Mouse (Mus musculus) forebrain, postnatal 0 days (tissue): ENCODE data around the gene Glis2. TPM values are rescaled to one million over a fixed set of nuclear protein-coding genes. Genes with fewer than 3 reads are reported as not detected.
A peak's percentile ranks its signal among the peaks of the same experiment; 100 is the strongest.

Source experiments
- ATAC-seq: fragments of 200-750 bp; cut with Nextera tagmentation; 2 replicates; pipeline ENCODE4 v1.8.0; 2017; ENCODE audit warnings: mild to moderate bottlenecking, moderate library complexity
- DNase-seq: peaks from one replicate; pipeline ENCODE4 v3.0.0-alpha.2; 2015
- H3K27ac ChIP-seq: fragments of 300-500 bp; sonication (generic); 2 replicates; pipeline ENCODE4 v1.5.1; 2014; ENCODE audit warnings: low read depth, mild to moderate bottlenecking, antibody characterized with exemption, low read length, moderate library complexity, mixed read lengths
- H3K27me3 ChIP-seq: fragments of 300-500 bp; sonication (generic); 2 replicates; pipeline ENCODE4 v1.6.1; 2014; ENCODE audit warnings: mild to moderate bottlenecking, low read length, mixed read lengths; ENCODE audit not compliant: insufficient read depth
- H3K36me3 ChIP-seq: fragments of 300-500 bp; sonication (generic); 2 replicates; pipeline ENCODE4 v1.6.1; 2014; ENCODE audit warnings: mild to moderate bottlenecking, moderate library complexity; ENCODE audit not compliant: insufficient read depth
- H3K4me1 ChIP-seq: fragments of 300-500 bp; sonication (generic); 2 replicates; pipeline ENCODE4 v1.6.1; 2014; ENCODE audit warnings: antibody characterized with exemption; ENCODE audit not compliant: insufficient read depth
- H3K4me2 ChIP-seq: fragments of 300-500 bp; sonication (generic); 2 replicates; pipeline ENCODE4 v1.6.1; 2014; ENCODE audit warnings: low read depth, mild to moderate bottlenecking, moderate library complexity
- H3K4me3 ChIP-seq: fragments of 300-500 bp; sonication (generic); 2 replicates; pipeline ENCODE4 v1.5.1; 2014; ENCODE audit warnings: low read depth, low read length, mixed read lengths
- H3K9ac ChIP-seq: fragments of 300-500 bp; sonication (generic); 2 replicates; pipeline ENCODE4 v1.6.1; 2014; ENCODE audit warnings: mild to moderate bottlenecking
- H3K9me3 ChIP-seq: fragments of 300-500 bp; sonication (generic); 2 replicates; pipeline ENCODE4 v1.6.1; 2016; ENCODE audit warnings: low read length
- CTCF ChIP-seq: sonication (generic); IDR thresholded peaks from 2 replicates; pipeline ENCODE4 v1.5.1; 2016; ENCODE audit warnings: antibody characterized with exemption, control low read depth, low read depth
- WGBS: fragments of 180-500 bp; shearing (Covaris S2); extraction: QIAGEN DNeasy Blood & Tissue Kit; methylation state at CpG from one replicate; pipeline ENCODE4 v1.1.7; 2014; 5-methylcytosine and 5-hydroxymethylcytosine counted together
- polyA plus RNA-seq: library from polyadenylated mRNA; unstranded; fragments of >200 nt; fragmentation: Nextera tagmentation; extraction: Ambion mirVana; gene quantifications from 2 replicates; pipeline ENCODE4 v1.2.1, GENCODE M21; 2015
- total RNA-seq: library from RNA; depleted of rRNA; stranded (reverse); fragments of >200 nt; gene quantifications from 2 replicates; pipeline ENCODE4 v1.2.3, GENCODE M21; 2014

The Glis2 gene
- total and polyA plus RNA-seq, 2 experiments from 2014 or later = 11.6 to 15.2 TPM

DNA sequence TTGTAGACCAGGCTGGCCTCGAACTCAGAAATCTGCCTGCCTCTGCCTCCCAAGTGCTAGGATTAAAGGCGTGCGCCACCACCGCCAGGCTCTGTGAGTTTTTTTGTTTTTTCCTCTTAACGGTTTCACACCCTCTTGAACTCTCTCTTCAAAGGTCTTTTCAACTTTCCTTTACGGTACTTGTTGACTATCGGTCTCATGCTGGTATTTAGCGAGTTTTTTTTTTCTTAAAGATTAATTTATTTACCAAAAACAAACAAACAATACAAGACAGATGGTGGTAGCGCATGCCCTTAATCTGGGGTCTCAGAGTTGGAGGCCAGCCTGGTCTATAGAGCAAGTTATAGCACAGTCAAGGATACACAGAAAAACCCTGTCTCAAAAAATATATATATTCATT, 4.3 kb upstream of the Glis2 start:
- Histone ChIP-seq H3K36me3 (no peaks in the 10 kb centered on the region), H3K27me3 (no peaks in the 10 kb centered on the region), H3K27ac (no peak overlapping the region), H3K4me1 (peaks cover 16% of the 10 kb centered on the region; the same call in 1 of the 2 replicates), H3K9me3 (no peaks in the 10 kb centered on the region), H3K4me2 (no peak overlapping the region), H3K4me3 (no peak overlapping the region), H3K9ac (no peak overlapping the region)
- DNase-seq = peak; percentile 24
- 94% methylated on average over 9 of the region's 9 CpGs for WGBS
- TF ChIP-seq CTCF = no peak
- no peak for ATAC-seq

DNA sequence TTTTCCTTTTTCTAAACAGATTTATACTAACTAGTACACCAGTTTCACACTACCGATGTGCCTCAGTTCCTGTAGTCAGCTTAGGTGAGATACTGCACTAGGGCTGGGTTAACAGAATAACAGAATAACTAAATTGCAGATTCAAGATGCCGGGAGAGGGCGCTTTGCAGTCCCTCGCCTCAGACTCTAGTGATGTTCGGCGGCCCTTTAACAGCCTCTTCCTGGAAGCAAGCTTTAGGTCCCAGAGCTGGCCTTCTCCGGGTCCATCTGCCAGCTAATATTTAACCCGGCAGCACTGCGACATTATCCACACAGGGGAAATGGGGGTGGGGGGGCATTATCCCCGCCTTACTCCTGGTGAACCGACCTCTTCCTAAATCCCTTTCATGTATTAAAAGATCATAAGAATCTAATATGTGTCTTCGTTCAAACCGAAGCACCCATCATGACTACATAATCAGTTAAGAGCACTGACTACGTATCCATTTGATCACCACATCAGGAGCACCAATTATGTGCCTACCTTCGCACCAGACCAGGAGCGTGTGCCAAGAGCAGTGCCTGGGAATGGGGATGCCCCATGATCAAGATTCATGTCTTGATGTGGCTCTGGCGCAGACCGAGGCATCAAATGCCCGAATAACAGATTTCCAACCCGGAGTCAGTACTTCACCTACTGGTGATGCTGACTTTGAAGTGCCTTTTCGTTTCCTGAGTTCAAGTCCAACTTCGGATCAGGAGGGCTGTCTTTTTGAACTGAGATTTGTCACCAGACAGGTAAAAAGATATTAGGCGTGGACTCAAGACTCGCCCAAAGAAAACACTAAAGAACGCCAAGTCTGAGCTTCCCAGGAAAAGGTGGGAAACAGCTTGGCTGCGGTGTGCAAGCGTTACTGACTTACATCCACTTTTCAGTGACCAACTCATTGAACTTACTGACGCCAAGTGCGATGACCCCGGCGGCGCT, 1.3 kb upstream of the Glis2 start:
- TF ChIP-seq CTCF = peak; percentile 67
- H3K4me3 ChIP-seq = peak overlapping the region; percentile 85
- WGBS = 12% methylated on average over 32 of the region's 32 CpGs
- peaks cover 30% of the 10 kb centered on the region for H3K4me1 ChIP-seq
- DNase-seq (peak; percentile 72), ATAC-seq (peak; percentile 28)
- H3K9ac ChIP-seq = peak overlapping the region; percentile 76
- no peaks in the 10 kb centered on the region for H3K9me3 ChIP-seq
- peak overlapping the region; percentile 90 for H3K27ac ChIP-seq
- H3K36me3 ChIP-seq = no peaks in the 10 kb centered on the region
- H3K4me2 ChIP-seq = peak overlapping the region; percentile 79
- no peaks in the 10 kb centered on the region for H3K27me3 ChIP-seq

DNA sequence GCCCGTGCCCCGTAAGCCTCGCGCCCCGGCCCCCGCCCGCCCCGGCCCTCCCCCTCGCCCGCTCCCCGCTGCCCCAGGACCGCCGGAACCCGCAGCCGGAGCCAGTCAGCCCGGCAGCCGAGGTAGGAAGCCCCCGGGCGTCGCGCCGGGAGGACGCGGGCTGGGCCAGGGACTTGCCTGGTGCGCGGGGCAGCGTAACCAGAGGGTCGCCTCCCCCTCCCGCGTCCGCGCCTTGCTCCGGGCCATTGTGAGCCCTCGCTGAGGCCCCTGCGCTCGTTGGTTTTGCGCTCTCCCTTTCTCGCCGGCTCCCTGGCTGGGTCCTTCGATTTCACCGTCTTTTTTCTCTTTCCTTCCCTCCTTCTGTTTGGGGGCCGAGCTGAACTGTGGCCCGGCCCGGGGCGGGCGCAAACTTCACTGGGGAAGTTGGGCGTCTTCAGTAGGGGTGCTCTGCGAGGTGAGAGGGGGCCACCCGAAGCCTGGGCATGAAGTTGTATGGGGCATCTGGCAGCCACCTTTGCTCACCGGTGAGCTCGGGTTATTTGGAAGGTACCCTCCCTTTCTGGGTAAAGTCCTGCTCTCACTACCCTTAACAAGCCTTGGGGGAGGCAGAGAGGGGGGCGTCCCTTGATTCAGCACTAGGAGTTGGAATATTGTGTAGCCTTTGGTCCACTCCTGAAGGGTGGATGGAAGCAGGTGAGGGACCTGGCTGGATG, 457 bp downstream of the Glis2 start:
- no peaks in the 10 kb centered on the region for H3K36me3 ChIP-seq
- H3K4me1 ChIP-seq = peaks cover 36% of the 10 kb centered on the region
- DNase-seq (peak; percentile 48), ATAC-seq (peak; percentile 57)
- WGBS = 2% methylated on average over 39 of the region's 52 CpGs
- no peaks in the 10 kb centered on the region for H3K27me3 ChIP-seq
- peak overlapping the region; percentile 79 for H3K4me2 ChIP-seq
- no peak for TF ChIP-seq CTCF
- H3K4me3 ChIP-seq = peak overlapping the region; percentile 85
- H3K9me3 ChIP-seq = no peaks in the 10 kb centered on the region
- peak overlapping the region; percentile 90 for H3K27ac ChIP-seq
- H3K9ac ChIP-seq = peak overlapping the region; percentile 76

DNA sequence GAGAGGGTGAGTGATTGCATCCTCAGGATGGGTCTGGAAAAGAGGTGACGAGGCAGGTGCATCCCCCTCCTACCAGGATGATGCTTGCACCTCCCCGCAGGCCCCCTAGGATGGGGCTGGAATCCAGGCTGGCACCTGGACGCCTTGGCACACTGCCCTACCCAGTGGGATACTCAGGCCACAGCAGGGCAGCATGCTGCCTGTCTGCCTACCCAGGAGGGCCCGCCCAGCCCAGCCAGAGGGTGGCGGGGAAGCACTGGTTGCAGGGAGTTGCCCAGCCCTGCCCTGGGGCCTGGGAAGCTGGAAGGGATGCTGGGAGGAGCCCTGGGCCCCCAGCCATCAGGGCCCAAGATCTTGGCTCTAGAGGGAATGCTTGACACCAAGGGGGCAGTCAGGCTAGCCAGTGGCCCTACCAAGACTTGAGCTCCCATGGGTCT, 1.0 kb downstream of the Glis2 start:
- Histone ChIP-seq H3K4me2 (peak overlapping the region; percentile 79), H3K27ac (peak overlapping the region; percentile 57), H3K4me3 (peak overlapping the region; percentile 85), H3K4me1 (peaks cover 36% of the 10 kb centered on the region), H3K9ac (peak overlapping the region; percentile 76), H3K27me3 (no peaks in the 10 kb centered on the region), H3K36me3 (no peaks in the 10 kb centered on the region), H3K9me3 (no peaks in the 10 kb centered on the region)
- no peak; the same call in 1 of the 2 replicates for ATAC-seq
- WGBS = 2% methylated on average over 5 of the region's 5 CpGs
- no peak for TF ChIP-seq CTCF
- no peak for DNase-seq

DNA sequence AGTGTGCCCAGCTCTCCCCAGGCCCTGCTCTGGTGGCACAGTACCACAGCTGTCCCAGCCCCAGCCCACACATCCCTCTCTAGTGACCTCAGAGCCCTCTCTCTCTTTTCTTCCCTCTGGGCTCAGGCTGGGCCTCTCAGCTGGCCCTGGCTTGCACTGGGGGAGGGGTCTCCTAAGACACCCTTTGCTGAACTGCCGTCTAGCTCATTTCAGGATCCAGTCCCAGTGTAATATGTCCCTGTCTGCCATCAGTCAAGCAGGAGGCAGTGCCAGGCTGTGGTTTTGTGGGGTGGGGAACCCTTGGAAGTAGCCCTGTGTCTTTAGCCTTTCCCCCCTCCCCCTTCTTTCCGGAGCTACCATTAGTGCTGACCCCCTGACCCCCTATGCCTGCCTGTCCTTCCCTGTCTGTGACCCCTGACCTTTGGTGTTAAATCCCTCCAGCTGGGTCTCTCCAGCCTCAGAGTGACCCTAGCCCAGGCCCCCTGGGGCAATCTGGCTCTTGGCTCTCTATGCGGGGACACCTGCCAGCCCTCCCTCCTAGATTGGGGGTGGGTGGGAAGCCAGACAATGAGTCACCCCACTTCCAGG, 1.7 kb downstream of the Glis2 start:
- Histone ChIP-seq H3K36me3 (no peaks in the 10 kb centered on the region), H3K4me1 (peaks cover 36% of the 10 kb centered on the region), H3K27me3 (no peaks in the 10 kb centered on the region), H3K4me3 (peak overlapping the region; percentile 85), H3K9ac (peak overlapping the region; percentile 76), H3K27ac (peak overlapping the region; percentile 57), H3K4me2 (peak overlapping the region; percentile 79), H3K9me3 (no peaks in the 10 kb centered on the region)
- TF ChIP-seq CTCF = no peak
- no peak for DNase-seq
- WGBS = 8% methylated on average over 3 of the region's 3 CpGs
- peak; percentile 4; the same call in 1 of the 2 replicates for ATAC-seq

DNA sequence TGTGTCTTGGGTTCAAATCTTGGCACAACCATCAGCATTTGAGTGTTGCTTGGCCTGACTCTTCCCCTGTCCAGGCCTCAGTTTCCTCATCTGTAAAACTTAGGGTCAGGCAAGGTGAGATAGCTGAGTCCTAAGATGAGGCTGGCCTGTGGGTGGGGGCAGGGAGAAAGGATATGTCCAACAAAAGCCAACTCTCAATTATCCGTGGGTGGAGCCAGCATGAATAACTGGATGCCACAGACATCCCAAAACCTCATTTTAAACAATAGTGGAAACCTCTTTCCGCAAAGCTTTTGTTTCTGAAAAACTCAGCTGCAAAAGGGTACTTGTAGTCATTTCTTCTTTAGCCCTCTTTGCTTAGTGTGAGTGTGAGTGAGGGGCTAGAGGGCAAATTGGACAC, 2.3 kb downstream of the Glis2 start:
- Histone ChIP-seq H3K36me3 (no peaks in the 10 kb centered on the region), H3K4me2 (peak overlapping the region; percentile 79), H3K4me1 (peaks cover 36% of the 10 kb centered on the region), H3K27ac (no peak overlapping the region), H3K9ac (no peak overlapping the region), H3K27me3 (no peaks in the 10 kb centered on the region), H3K9me3 (no peaks in the 10 kb centered on the region), H3K4me3 (no peak overlapping the region)
- ATAC-seq = no peak
- no peak for DNase-seq
- 35% methylated on average over 2 of the region's 2 CpGs for WGBS
- TF ChIP-seq CTCF = no peak
